Mouse (Mus musculus) megakaryocyte, embryonic 14.5 days (primary cell): ENCODE results near the gene D330020A13Rik. TPM values are rescaled to one million over a fixed set of nuclear protein-coding genes. Genes with fewer than 3 reads are reported as not detected.

Experiments
- H3K27me3 ChIP-seq: replicated peaks from 2 replicates; pipeline ENCODE3; 2012; ENCODE audit warnings: inconsistent platforms
- H3K36me3 ChIP-seq: replicated peaks from 2 replicates; pipeline ENCODE3; 2012; ENCODE audit warnings: low read length, inconsistent platforms, mixed read lengths
- H3K4me1 ChIP-seq: 2 replicates; pipeline ENCODE4 v1.6.1; 2012; ENCODE audit warnings: inconsistent platforms
- H3K4me3 ChIP-seq: replicated peaks from 2 replicates; pipeline ENCODE3; 2012; ENCODE audit warnings: moderate library complexity, mild to moderate bottlenecking, inconsistent platforms
- H3K9me3 ChIP-seq: 2 replicates; pipeline ENCODE4 v1.6.1; 2012; ENCODE audit warnings: inconsistent platforms
- FLI1 ChIP-seq: IDR thresholded peaks from 2 replicates; pipeline ENCODE4 v1.6.1; 2012; ENCODE audit warnings: low read length, inconsistent platforms, mixed read lengths
- GATA1 ChIP-seq: IDR thresholded peaks from 3 replicates; pipeline ENCODE4 v1.6.1; 2012; ENCODE audit warnings: mixed read lengths, low read length, inconsistent platforms, borderline replicate concordance
- polyA plus RNA-seq: library from polyadenylated mRNA; stranded (reverse); fragments of >175 nt; gene quantifications from 2 replicates; pipeline ENCODE4 v1.2.3, GENCODE M21; 2012; ENCODE audit warnings: low replicate concordance; ENCODE audit not compliant: insufficient read depth

The D330020A13Rik gene
- polyA plus RNA-seq, 1 experiment: not detected

GRCm38 (mm10) chr6:120262886-120263531 is 31.2 kb upstream of the D330020A13Rik start:
- Histone ChIP-seq H3K36me3 (no peaks in the 10 kb centered on the region), H3K9me3 (peaks cover 8% of the 10 kb centered on the region), H3K27me3 (peaks cover 61% of the 10 kb centered on the region), H3K4me3 (no peak overlapping the region), H3K4me1 (peaks cover 6% of the 10 kb centered on the region)
- TF ChIP-seq FLI1: no peak
- TF ChIP-seq GATA1: no peak

GRCm38 (mm10) chr6:120263608-120264007 is 30.6 kb upstream of the D330020A13Rik start:
- peaks cover 6% of the 10 kb centered on the region for H3K4me1 ChIP-seq
- TF ChIP-seq GATA1 (no peak), FLI1 (no peak)

GRCm38 (mm10) chr6:120264151-120264550 is 30.0 kb upstream of the D330020A13Rik start:
- peaks cover 6% of the 10 kb centered on the region for H3K4me1 ChIP-seq
- H3K27me3 ChIP-seq: peaks cover 60% of the 10 kb centered on the region
- H3K9me3 ChIP-seq: peaks cover 8% of the 10 kb centered on the region
- H3K36me3 ChIP-seq: no peaks in the 10 kb centered on the region
- TF ChIP-seq FLI1: no peak
- TF ChIP-seq GATA1: no peak
- H3K4me3 ChIP-seq: no peak overlapping the region

More at GRCm38 (mm10) chr6:120263608-120264007, 30.6 kb upstream of the D330020A13Rik start:
- Histone ChIP-seq H3K9me3 (peaks cover 8% of the 10 kb centered on the region), H3K27me3 (peaks cover 60% of the 10 kb centered on the region), H3K36me3 (no peaks in the 10 kb centered on the region), H3K4me3 (no peak overlapping the region)

- Histone ChIP-seq H3K36me3 (no peaks in the 10 kb centered on the region), H3K9me3 (no peaks in the 10 kb centered on the region), H3K4me3 (no peak overlapping the region), H3K4me1 (no peaks in the 10 kb centered on the region), H3K27me3 (peaks cover 41% of the 10 kb centered on the region)
- TF ChIP-seq GATA1 (no peak), FLI1 (no peak)
Observed at GRCm38 (mm10) chr6:120274181-120274580, 20.0 kb upstream of the D330020A13Rik start.

GRCm38 (mm10) chr6:120274887-120275286 is 19.3 kb upstream of the D330020A13Rik start:
- Histone ChIP-seq H3K27me3 (peaks cover 45% of the 10 kb centered on the region), H3K9me3 (no peaks in the 10 kb centered on the region), H3K36me3 (no peaks in the 10 kb centered on the region), H3K4me3 (no peak overlapping the region), H3K4me1 (no peaks in the 10 kb centered on the region)
- no peak for TF ChIP-seq GATA1
- TF ChIP-seq FLI1: no peak

GRCm38 (mm10) chr6:120275301-120275700 is 18.9 kb upstream of the D330020A13Rik start:
- H3K4me3 ChIP-seq: no peak overlapping the region
- H3K4me1 ChIP-seq: peaks cover 2% of the 10 kb centered on the region; the same call in 1 of the 2 replicates
- H3K36me3 ChIP-seq: no peaks in the 10 kb centered on the region
- TF ChIP-seq GATA1 (no peak), FLI1 (no peak)
- no peaks in the 10 kb centered on the region for H3K9me3 ChIP-seq
- H3K27me3 ChIP-seq: peaks cover 47% of the 10 kb centered on the region

- no peaks in the 10 kb centered on the region for H3K36me3 ChIP-seq
- no peaks in the 10 kb centered on the region for H3K9me3 ChIP-seq
- H3K4me3 ChIP-seq: no peak overlapping the region
- peaks cover 4% of the 10 kb centered on the region; the same call in 1 of the 2 replicates for H3K4me1 ChIP-seq
- no peak for TF ChIP-seq GATA1
- TF ChIP-seq FLI1: no peak
- H3K27me3 ChIP-seq: peaks cover 49% of the 10 kb centered on the region
Observed at GRCm38 (mm10) chr6:120276874-120277449, 17.2 kb upstream of the D330020A13Rik start.

- H3K9me3 ChIP-seq: peaks cover 4% of the 10 kb centered on the region; the same call in 1 of the 2 replicates
- peaks cover 3% of the 10 kb centered on the region; the same call in 1 of the 2 replicates for H3K4me1 ChIP-seq
- peaks cover 59% of the 10 kb centered on the region for H3K27me3 ChIP-seq
- TF ChIP-seq FLI1 (no peak), GATA1 (no peak)
- no peak overlapping the region for H3K4me3 ChIP-seq
- H3K36me3 ChIP-seq: no peaks in the 10 kb centered on the region
Observed at GRCm38 (mm10) chr6:120287279-120287678, 6.9 kb upstream of the D330020A13Rik start.

- H3K4me3 ChIP-seq: no peak overlapping the region
- peaks cover 62% of the 10 kb centered on the region for H3K27me3 ChIP-seq
- no peaks in the 10 kb centered on the region for H3K4me1 ChIP-seq
- peaks cover 4% of the 10 kb centered on the region; the same call in 1 of the 2 replicates for H3K9me3 ChIP-seq
- TF ChIP-seq FLI1 (no peak), GATA1 (no peak)
- H3K36me3 ChIP-seq: no peaks in the 10 kb centered on the region
Observed at GRCm38 (mm10) chr6:120288541-120288940, 5.6 kb upstream of the D330020A13Rik start.

GRCm38 (mm10) chr6:120289430-120289829 is 4.7 kb upstream of the D330020A13Rik start:
- H3K9me3 ChIP-seq: no peaks in the 10 kb centered on the region
- TF ChIP-seq FLI1: no peak
- TF ChIP-seq GATA1: no peak
- peaks cover 7% of the 10 kb centered on the region for H3K4me1 ChIP-seq
- peaks cover 64% of the 10 kb centered on the region for H3K27me3 ChIP-seq
- H3K36me3 ChIP-seq: no peaks in the 10 kb centered on the region
- no peak overlapping the region for H3K4me3 ChIP-seq
